Mouse (Mus musculus): ENCODE measurements around the gene Obsl1. TPM values are rescaled to one million over a fixed set of nuclear protein-coding genes. Genes with fewer than 3 reads are reported as not detected.

Gene Obsl1
- polyA plus RNA-seq, 1 experiment from 2014 or later, result 34.9 TPM

GRCm38 (mm10) chr1:75512550-75512949 lies 6.3 kb upstream of the Obsl1 start:
- no peaks in the 10 kb centered on the region for H3K36me3 ChIP-seq
- H3K27ac ChIP-seq (replicated peaks), result no peak overlapping the region
- H3K27me3 ChIP-seq, result 0 out of 2 replicates have a peak, but pooled peaks cover 3% of the 10 kb centered on the region
- WGBS, result 85% methylated on average over 3 of the region's 3 CpGs
- H3K4me1 ChIP-seq (replicated peaks), result peaks cover 2% of the 10 kb centered on the region
- no peak overlapping the region for H3K4me3 ChIP-seq
- H3K9me3 ChIP-seq, result no peaks in the 10 kb centered on the region
- H3K4me2 ChIP-seq, result no peak overlapping the region
- no peak for ATAC-seq (ENCODE audit: low FRiP score, low read depth)
- H3K9ac ChIP-seq, result no peak overlapping the region

DNA sequence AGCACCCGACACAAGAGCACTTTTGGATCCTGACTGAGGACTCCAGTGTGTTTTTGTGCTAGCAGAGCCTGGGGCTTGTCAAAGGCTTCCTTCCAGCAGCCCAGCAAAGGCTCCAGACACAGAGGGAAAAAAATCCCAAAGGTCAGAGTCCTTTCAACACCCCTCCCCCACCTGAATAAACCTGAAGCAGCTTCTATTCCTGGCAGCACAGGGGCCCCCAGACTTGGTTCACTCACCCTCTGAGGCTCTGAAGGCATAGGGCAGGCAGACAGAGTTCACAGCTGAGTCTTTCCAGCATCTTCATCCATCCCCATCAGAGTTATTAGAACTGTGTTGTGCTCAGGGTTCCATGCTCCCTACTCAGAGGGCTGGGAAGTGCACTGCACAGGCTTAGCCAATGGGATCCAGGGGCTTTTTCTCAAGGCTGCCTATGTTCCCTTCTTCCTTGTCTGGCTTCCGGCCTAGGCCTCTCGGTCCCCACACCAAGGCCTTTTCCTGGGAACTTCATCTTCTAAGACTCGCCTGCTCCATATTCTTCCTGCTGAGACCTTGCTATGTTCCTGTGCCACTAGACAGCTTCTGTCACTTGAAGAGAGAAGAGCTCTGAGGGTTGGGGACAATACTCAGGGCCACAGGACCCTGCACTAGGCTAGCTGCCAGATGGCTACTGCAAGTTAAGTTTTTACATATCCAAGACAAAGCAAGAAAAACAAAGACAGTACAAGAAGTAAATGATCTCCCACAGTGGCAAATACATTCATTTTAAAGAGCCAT lies 5.4 kb upstream of the Obsl1 start:
- no peak overlapping the region for H3K9ac ChIP-seq
- H3K9me3 ChIP-seq, result no peaks in the 10 kb centered on the region
- H3K4me1 ChIP-seq (replicated peaks), result peaks cover 11% of the 10 kb centered on the region
- H3K27me3 ChIP-seq, result peaks cover 8% of the 10 kb centered on the region; the same call in 1 of the 2 replicates
- H3K4me3 ChIP-seq, result no peak overlapping the region
- H3K36me3 ChIP-seq, result no peaks in the 10 kb centered on the region
- ATAC-seq (ENCODE audit: low FRiP score, low read depth), result no peak
- H3K4me2 ChIP-seq, result no peak overlapping the region
- H3K27ac ChIP-seq (replicated peaks), result no peak overlapping the region
- WGBS, result 65% methylated on average over 4 of the region's 4 CpGs

DNA sequence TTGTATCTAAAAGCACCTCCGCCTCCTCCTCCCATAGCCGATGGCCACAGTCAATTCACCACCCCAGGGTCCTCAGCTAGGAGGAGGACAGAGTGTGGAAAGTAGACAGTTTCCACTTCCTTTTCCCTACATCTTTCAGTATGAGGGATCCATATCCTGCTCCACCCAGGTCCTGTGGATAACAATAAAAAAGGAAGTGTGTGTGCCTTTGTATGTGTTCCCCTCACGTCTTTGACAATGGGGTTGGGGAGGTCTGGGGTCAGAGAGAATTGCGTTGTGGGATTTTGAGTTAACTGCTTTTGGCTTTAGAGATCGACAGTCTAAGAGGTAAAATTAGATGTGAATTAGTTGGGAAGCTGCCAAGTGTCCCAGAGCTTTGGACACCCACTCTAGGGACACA lies 3.9 kb upstream of the Obsl1 start:
- Histone ChIP-seq H3K4me2 (no peak overlapping the region), H3K4me3 (no peak overlapping the region), H3K27ac (replicated peaks) (no peak overlapping the region), H3K9ac (no peak overlapping the region), H3K4me1 (replicated peaks) (peaks cover 17% of the 10 kb centered on the region), H3K36me3 (no peaks in the 10 kb centered on the region), H3K9me3 (no peaks in the 10 kb centered on the region), H3K27me3 (peaks cover 8% of the 10 kb centered on the region; the same call in 1 of the 2 replicates)
- ATAC-seq (ENCODE audit: low FRiP score, low read depth), result no peak
- WGBS, result 71% methylated on average over 5 of the region's 5 CpGs

- Histone ChIP-seq H3K27me3 (peaks cover 8% of the 10 kb centered on the region; the same call in 1 of the 2 replicates), H3K9ac (no peak overlapping the region), H3K36me3 (no peaks in the 10 kb centered on the region), H3K4me3 (no peak overlapping the region), H3K4me1 (replicated peaks) (peaks cover 23% of the 10 kb centered on the region), H3K9me3 (no peaks in the 10 kb centered on the region), H3K27ac (replicated peaks) (no peak overlapping the region), H3K4me2 (no peak overlapping the region)
- no peak for ATAC-seq (ENCODE audit: low FRiP score, low read depth)
- 47% methylated on average over 20 of the region's 20 CpGs for WGBS
Measured at GRCm38 (mm10) chr1:75509586-75509985, 3.3 kb upstream of the Obsl1 start.

GRCm38 (mm10) chr1:75507006-75507405 lies 754 bp upstream of the Obsl1 start, which contains the start of gene Inha:
TSS of gene Inha (plus strand) at chr1:75507077.
- H3K27me3 ChIP-seq, result peaks cover 17% of the 10 kb centered on the region; the same call in 1 of the 2 replicates
- ATAC-seq (ENCODE audit: low FRiP score, low read depth), result no peak
- H3K27ac ChIP-seq (replicated peaks), result peak within 1 kb of the TSS; percentile 94
- peak within 1 kb of the TSS; percentile 90 for H3K9ac ChIP-seq
- peaks cover 35% of the 10 kb centered on the region for H3K4me1 ChIP-seq (replicated peaks)
- 72% methylated on average over 10 of the region's 10 CpGs for WGBS
- H3K9me3 ChIP-seq, result no peaks in the 10 kb centered on the region
- peak within 1 kb of the TSS; percentile 65 for H3K4me3 ChIP-seq
- 0 out of 2 replicates have a peak, but pooled peaks cover 1% of the 10 kb centered on the region for H3K36me3 ChIP-seq
- peak within 1 kb of the TSS; percentile 89 for H3K4me2 ChIP-seq

DNA sequence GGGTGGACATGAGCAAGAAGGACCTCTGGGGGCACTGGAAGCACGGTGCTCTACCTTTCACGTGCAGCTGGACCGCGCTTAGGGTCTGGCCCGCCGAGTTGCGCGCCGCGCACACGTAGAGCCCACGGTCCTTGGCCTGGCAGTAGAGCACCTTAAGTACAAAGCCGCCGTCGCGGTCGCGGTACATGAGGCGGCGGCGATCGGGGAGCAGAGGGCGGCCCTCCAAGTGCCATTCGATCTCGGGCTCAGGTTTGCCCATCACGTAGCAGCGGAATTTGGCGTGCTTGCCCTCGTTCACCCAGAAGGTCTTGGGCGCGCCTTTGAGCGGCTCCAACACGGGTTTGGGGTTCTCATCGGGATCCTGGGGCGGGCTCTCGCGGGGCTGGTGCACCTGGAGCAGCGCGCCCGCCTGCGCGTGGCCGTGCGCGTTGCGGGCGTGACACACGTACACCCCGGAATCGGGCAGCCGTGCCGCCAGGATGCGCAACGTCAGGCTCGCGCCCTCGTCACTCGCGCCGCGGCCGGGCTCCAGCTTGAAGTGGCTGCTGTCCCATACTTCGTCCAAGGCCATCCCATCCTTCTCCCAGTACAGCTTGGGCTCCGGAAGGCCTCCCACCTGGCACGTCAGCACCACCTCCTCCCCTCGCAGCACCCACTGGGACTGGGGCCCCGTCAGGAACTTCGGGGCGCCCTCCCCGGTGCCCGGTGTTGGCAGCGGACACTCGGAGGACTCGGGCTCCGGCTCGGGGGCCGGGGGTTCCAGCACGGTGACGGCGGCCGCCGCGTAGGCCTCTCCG lies 895 bp downstream of the Obsl1 start:
- peak overlapping the region; percentile 90 for H3K9ac ChIP-seq
- under 1% methylated on average over 84 of the region's 84 CpGs for WGBS
- no peaks in the 10 kb centered on the region for H3K9me3 ChIP-seq
- peak; percentile 86 for ATAC-seq (ENCODE audit: low FRiP score, low read depth)
- H3K4me3 ChIP-seq, result peak overlapping the region; percentile 65
- peaks cover 18% of the 10 kb centered on the region for H3K36me3 ChIP-seq
- peak overlapping the region; percentile 89 for H3K4me2 ChIP-seq
- H3K4me1 ChIP-seq (replicated peaks), result peaks cover 35% of the 10 kb centered on the region
- H3K27ac ChIP-seq (replicated peaks), result peak overlapping the region; percentile 94
- peaks cover 17% of the 10 kb centered on the region; the same call in 1 of the 2 replicates for H3K27me3 ChIP-seq

DNA sequence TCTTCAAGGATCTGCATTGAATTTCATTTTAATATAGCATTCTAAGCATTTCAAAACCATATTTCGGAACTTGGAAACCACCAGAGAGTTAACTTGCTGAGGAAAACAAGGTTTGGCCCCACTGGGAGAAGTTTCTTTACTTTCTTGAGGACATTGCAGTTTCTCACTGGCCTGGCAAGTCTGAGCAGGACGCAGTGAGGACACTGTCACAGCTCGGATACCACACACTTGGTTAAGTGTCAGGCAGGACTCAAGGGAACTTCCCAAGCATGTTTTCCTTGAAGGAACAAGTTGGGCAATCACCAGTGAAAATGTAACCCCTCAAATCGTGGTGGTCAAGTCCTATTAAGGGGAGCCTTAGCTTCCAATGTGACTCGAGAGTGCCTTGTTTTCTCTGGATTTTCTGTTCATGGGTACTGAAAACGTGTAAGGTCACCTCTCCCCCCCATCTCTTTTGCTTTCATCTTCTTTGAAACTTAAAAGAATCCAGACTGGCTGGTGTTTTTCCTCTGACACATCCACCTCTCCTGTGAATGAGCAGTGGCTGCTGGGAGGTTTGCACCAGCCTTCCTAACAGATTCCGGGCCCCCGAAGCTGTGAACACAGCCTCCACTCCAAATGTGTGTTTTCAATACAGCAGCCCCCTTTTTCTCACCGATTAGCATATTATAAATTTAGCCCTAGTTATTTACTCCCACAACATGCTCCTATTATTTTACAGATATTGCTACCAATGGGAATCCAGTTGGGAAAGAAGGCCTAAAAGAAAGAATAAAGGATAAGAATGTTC lies 1.8 kb downstream of the Obsl1 start:
- peaks cover 35% of the 10 kb centered on the region for H3K4me1 ChIP-seq (replicated peaks)
- H3K9ac ChIP-seq, result peak overlapping the region; percentile 90
- peak overlapping the region; percentile 94 for H3K27ac ChIP-seq (replicated peaks)
- H3K27me3 ChIP-seq, result peaks cover 14% of the 10 kb centered on the region; the same call in 1 of the 2 replicates
- H3K9me3 ChIP-seq, result no peaks in the 10 kb centered on the region
- no peak for ATAC-seq (ENCODE audit: low FRiP score, low read depth)
- H3K4me3 ChIP-seq, result peak overlapping the region; percentile 65
- H3K4me2 ChIP-seq, result peak overlapping the region; percentile 89
- WGBS, result 64% methylated on average over 9 of the region's 9 CpGs
- H3K36me3 ChIP-seq, result peaks cover 18% of the 10 kb centered on the region

DNA sequence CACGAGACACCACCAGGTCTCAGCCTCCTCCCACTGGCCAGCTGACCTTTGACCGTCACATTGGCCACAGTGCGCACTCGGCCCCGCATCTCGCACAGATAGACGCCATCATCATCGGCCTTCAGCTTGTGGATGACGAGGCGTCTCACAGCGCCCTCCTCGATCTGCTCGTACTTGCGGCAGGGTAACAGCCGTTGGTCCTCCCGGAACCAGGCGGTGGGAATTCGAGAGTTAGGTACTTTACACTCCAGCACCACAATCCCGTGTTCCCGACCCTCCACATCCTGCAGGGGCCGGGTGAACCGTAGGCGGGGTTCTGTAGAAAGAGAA lies 2.6 kb downstream of the Obsl1 start:
- H3K4me3 ChIP-seq, result no peak overlapping the region
- H3K4me2 ChIP-seq, result peak overlapping the region; percentile 4; the same call in 1 of the 2 replicates
- peaks cover 35% of the 10 kb centered on the region for H3K4me1 ChIP-seq (replicated peaks)

GRCm38 (mm10) chr1:75502945-75503650 lies 3.2 kb downstream of the Obsl1 start:
- 89% methylated on average over 25 of the region's 25 CpGs for WGBS
- ATAC-seq (ENCODE audit: low FRiP score, low read depth), result no peak

More for the DNA sequence above, 2.6 kb downstream of the Obsl1 start:
- Histone ChIP-seq H3K27ac (replicated peaks) (no peak overlapping the region), H3K27me3 (peaks cover 14% of the 10 kb centered on the region; the same call in 1 of the 2 replicates), H3K9me3 (no peaks in the 10 kb centered on the region), H3K9ac (no peak overlapping the region), H3K36me3 (peaks cover 23% of the 10 kb centered on the region)
- ATAC-seq (ENCODE audit: low FRiP score, low read depth), result no peak
- 66% methylated on average over 23 of the region's 23 CpGs for WGBS

DNA sequence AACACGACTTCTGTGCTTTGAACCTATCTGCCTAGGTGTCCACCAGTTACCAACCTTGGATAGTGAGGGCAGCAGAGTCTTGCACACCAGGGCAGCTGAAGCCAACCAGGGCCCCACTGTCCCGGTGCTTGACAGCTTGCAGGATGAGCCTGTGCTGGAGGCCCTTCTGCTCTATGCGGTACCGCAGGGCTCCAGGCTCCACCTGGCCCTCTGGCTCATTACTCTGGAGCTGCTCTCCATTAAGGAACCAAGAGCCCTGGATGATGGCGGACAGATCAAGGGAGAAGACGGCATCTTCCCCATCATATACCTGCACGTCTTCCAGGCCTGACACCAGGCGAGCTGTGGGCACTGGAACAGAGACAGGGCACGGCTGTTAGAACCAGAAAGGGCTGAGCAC lies 4.3 kb downstream of the Obsl1 start:
- peaks cover 23% of the 10 kb centered on the region for H3K36me3 ChIP-seq
- no peak for ATAC-seq (ENCODE audit: low FRiP score, low read depth)
- H3K9ac ChIP-seq, result no peak overlapping the region
- peaks cover 27% of the 10 kb centered on the region for H3K4me1 ChIP-seq (replicated peaks)
- H3K27ac ChIP-seq (replicated peaks), result no peak overlapping the region
- H3K27me3 ChIP-seq, result 0 out of 2 replicates have a peak, but pooled peaks cover 9% of the 10 kb centered on the region
- H3K4me3 ChIP-seq, result no peak overlapping the region
- H3K9me3 ChIP-seq, result no peaks in the 10 kb centered on the region
- WGBS, result 94% methylated on average over 9 of the region's 9 CpGs
- no peak overlapping the region for H3K4me2 ChIP-seq

More at GRCm38 (mm10) chr1:75502945-75503650, 3.2 kb downstream of the Obsl1 start:
- peaks cover 35% of the 10 kb centered on the region for H3K4me1 ChIP-seq (replicated peaks)
- no peak overlapping the region for H3K27ac ChIP-seq (replicated peaks)
- no peak overlapping the region for H3K4me3 ChIP-seq
- peaks cover 14% of the 10 kb centered on the region; the same call in 1 of the 2 replicates for H3K27me3 ChIP-seq
- peaks cover 23% of the 10 kb centered on the region for H3K36me3 ChIP-seq
- no peak overlapping the region for H3K4me2 ChIP-seq
- H3K9me3 ChIP-seq, result no peaks in the 10 kb centered on the region
- H3K9ac ChIP-seq, result no peak overlapping the region

DNA sequence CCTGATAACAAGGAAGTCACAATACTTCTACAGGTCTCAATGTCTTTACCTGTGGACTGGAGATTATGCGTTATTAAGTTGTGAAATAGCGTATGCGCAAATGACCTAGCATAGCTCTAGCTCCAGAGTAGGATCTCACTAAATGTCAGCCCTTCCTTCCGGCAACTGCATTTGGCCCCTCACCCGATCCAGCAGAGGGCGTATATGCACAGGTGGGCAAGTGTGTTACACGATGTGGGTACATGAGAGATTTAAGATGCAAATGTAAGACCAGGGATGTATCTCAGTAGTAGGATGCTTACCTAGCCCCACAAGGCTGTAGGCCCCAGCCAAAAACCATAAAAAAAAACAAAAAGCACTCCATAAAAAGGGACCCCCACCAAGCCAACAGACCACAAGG lies 6.8 kb downstream of the Obsl1 start:
- H3K4me2 ChIP-seq, result no peak overlapping the region
- ATAC-seq (ENCODE audit: low FRiP score, low read depth), result no peak
- no peak overlapping the region for H3K27ac ChIP-seq (replicated peaks)
- no peak overlapping the region for H3K4me3 ChIP-seq
- WGBS, result 86% methylated on average over 7 of the region's 7 CpGs
- peaks cover 23% of the 10 kb centered on the region for H3K36me3 ChIP-seq
- no peaks in the 10 kb centered on the region for H3K9me3 ChIP-seq
- peaks cover 18% of the 10 kb centered on the region for H3K4me1 ChIP-seq (replicated peaks)
- H3K27me3 ChIP-seq, result 0 out of 2 replicates have a peak, but pooled peaks cover 9% of the 10 kb centered on the region
- H3K9ac ChIP-seq, result no peak overlapping the region
